Mouse (Mus musculus) hindbrain, embryonic 14.5 days (tissue): ENCODE measurements at regions not wholly inside any gene's neighbourhood (a gene's known extent, or its start where the extent isn't known, plus 50 kb on each side); places are given as distances from the start of the nearest gene placed in this dataset.

Experiments
- ATAC-seq: fragments of 200-750 bp; cut with Nextera tagmentation; 2 replicates; pipeline ENCODE4 v1.8.0; 2017; ENCODE audit warnings: moderate number of reproducible peaks, mild to moderate bottlenecking, moderate TSS enrichment, moderate library complexity; ENCODE audit not compliant: low FRiP score
- DNase-seq: peaks from one replicate; pipeline ENCODE4 v3.0.0-alpha.2; 2015; ENCODE audit warnings: low spot score
- H3K27ac ChIP-seq: fragments of 300-500 bp; sonication (generic); 2 replicates; pipeline ENCODE4 v1.5.1; 2014; ENCODE audit warnings: mild to moderate bottlenecking, moderate library complexity
- H3K27me3 ChIP-seq: fragments of 300-500 bp; sonication (generic); 2 replicates; pipeline ENCODE4 v1.6.1; 2014; ENCODE audit warnings: mild to moderate bottlenecking, low read length, mixed read lengths; ENCODE audit not compliant: control insufficient read depth, insufficient read depth
- H3K36me3 ChIP-seq: fragments of 300-500 bp; sonication (generic); replicated peaks from 2 replicates; pipeline ENCODE4 v1.6.1; 2014; ENCODE audit not compliant: control insufficient read depth, insufficient read depth
- H3K4me1 ChIP-seq: fragments of 300-500 bp; sonication (generic); replicated peaks from 2 replicates; pipeline ENCODE4 v1.6.1; 2014; ENCODE audit warnings: antibody characterized with exemption, low read length, mixed read lengths; ENCODE audit not compliant: control insufficient read depth, insufficient read depth
- H3K4me2 ChIP-seq: fragments of 300-500 bp; sonication (generic); replicated peaks from 2 replicates; pipeline ENCODE4 v1.6.1; 2014; ENCODE audit warnings: mild to moderate bottlenecking, moderate library complexity
- H3K4me3 ChIP-seq: fragments of 300-500 bp; sonication (generic); replicated peaks from 2 replicates; pipeline ENCODE4 v1.5.1; 2014; ENCODE audit warnings: mild to moderate bottlenecking, low read length
- H3K9ac ChIP-seq: fragments of 300-500 bp; sonication (generic); 2 replicates; pipeline ENCODE4 v1.6.1; 2014
- H3K9me3 ChIP-seq: fragments of 300-500 bp; sonication (generic); 2 replicates; pipeline ENCODE4 v1.6.1; 2016; ENCODE audit warnings: low read length; ENCODE audit not compliant: control insufficient read depth
- WGBS: fragments of 180-500 bp; shearing (Covaris S2); extraction: QIAGEN DNeasy Blood & Tissue Kit; methylation state at CpG from one replicate; pipeline ENCODE4 v1.1.7; 2014; 5-methylcytosine and 5-hydroxymethylcytosine counted together

DNA sequence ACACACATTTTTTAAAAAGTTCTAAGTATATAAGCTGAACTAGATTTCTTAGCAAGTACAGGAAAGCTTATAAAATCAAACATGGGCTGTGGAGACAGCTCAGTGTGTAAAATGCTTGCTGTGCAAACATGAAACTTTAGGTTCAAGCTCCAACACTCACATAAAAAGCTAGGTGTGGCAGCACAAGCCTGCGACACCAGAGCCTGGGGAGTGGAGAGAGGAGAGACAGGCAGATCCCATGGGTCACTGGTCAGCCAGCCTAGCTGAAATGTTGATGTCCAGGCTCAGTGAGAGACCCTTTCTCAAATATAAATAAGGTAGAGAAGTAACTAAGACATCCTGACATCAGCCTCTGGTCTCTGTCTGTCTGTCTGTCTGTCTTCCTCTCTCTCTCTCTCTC is 112.5 kb upstream of the Nfe2l3 start:
- DNase-seq (no peak), ATAC-seq (no peak)
- no peaks in the 10 kb centered on the region for H3K9me3 ChIP-seq
- H3K36me3 ChIP-seq, result no peaks in the 10 kb centered on the region
- no peak overlapping the region for H3K27ac ChIP-seq
- H3K9ac ChIP-seq, result no peak overlapping the region
- no peak overlapping the region for H3K4me3 ChIP-seq
- H3K27me3 ChIP-seq, result no peaks in the 10 kb centered on the region
- WGBS, result 64% methylated on average over 1 of the region's 1 CpGs
- 0 out of 2 replicates have a peak, but pooled peaks cover 3% of the 10 kb centered on the region for H3K4me1 ChIP-seq
- no peak overlapping the region for H3K4me2 ChIP-seq

DNA sequence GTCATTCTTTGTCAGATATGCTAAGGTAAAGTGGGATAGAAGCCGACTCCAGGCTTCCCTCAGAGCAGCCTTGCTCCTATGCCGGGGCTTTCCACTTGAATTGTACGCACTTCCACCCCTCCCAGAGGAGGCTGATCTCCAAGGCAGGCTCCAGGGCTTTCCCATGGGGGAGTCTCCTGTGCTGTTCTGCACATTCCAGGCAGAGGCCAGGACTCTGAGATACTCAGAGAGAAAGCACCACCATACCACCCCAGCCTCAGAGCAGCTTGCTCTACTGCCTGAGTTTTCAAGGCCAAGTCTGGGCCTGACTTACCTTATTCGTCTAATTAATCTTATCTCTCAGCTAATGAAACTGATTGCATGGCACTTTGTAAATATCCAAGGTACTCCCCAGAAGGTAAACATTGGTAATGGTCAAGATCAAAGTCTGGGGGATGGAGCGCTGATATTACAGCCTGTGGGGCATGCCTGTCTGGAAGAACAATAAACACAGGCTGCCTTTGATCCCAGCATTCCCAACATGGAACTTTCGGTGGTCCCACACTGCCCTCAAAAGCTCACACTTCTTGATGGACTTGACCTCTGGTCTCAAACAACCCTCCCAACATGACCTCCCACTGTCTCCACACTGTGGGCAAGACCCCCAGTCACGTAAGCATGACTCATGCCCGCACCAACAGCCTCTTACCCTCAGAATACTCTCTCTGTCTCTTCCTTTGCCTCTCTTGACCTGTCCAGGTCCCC is 111.6 kb upstream of the Nfe2l3 start:
- H3K4me3 ChIP-seq, result no peak overlapping the region
- no peaks in the 10 kb centered on the region for H3K27me3 ChIP-seq
- H3K9ac ChIP-seq, result no peak overlapping the region
- DNase-seq, result no peak
- H3K4me1 ChIP-seq, result 0 out of 2 replicates have a peak, but pooled peaks cover 3% of the 10 kb centered on the region
- H3K36me3 ChIP-seq, result no peaks in the 10 kb centered on the region
- ATAC-seq, result no peak
- 54% methylated on average over 8 of the region's 8 CpGs for WGBS
- no peak overlapping the region for H3K4me2 ChIP-seq
- H3K27ac ChIP-seq, result no peak overlapping the region; the same call in 1 of the 2 replicates
- H3K9me3 ChIP-seq, result no peaks in the 10 kb centered on the region

DNA sequence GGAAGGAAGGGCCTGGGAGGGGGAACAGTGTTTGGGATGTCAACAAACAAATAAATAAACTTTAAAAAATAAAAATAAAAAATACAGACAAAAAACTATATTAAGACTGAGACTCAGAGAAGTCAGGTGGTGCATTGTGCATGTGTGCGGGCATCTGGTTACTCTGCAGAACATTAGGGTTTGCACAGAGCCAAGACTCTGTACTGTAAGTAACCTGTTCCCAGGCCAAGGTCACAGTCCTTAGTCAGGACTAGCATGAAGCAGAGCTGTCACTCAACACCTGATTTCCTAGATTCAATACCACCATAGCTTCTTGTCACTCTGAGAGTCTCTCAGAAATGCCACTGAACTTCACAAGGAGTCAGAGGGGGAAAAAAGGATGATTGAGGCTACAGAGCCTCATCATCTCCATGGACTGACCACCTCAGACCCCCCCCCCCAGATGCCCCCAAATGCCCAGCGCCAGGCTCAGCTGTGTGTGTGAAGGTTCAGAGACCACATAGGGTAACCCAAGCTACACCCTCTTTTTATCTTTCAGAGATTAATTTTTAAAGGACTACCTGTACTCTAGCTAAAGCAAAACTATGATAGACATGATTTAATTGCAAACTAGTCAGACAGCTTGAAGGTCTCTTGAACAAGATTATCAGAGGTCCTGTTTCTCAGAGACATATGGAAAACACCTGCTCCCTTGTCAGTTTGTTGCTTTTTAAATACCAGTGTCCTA is 106.2 kb upstream of the Nfe2l3 start:
- Histone ChIP-seq H3K4me1 (0 out of 2 replicates have a peak, but pooled peaks cover 1% of the 10 kb centered on the region), H3K9me3 (no peaks in the 10 kb centered on the region), H3K4me3 (no peak overlapping the region), H3K4me2 (no peak overlapping the region), H3K27ac (no peak overlapping the region), H3K27me3 (no peaks in the 10 kb centered on the region), H3K36me3 (no peaks in the 10 kb centered on the region), H3K9ac (no peak overlapping the region)
- no peak for ATAC-seq
- DNase-seq, result no peak
- WGBS, result 99% methylated on average over 2 of the region's 2 CpGs

DNA sequence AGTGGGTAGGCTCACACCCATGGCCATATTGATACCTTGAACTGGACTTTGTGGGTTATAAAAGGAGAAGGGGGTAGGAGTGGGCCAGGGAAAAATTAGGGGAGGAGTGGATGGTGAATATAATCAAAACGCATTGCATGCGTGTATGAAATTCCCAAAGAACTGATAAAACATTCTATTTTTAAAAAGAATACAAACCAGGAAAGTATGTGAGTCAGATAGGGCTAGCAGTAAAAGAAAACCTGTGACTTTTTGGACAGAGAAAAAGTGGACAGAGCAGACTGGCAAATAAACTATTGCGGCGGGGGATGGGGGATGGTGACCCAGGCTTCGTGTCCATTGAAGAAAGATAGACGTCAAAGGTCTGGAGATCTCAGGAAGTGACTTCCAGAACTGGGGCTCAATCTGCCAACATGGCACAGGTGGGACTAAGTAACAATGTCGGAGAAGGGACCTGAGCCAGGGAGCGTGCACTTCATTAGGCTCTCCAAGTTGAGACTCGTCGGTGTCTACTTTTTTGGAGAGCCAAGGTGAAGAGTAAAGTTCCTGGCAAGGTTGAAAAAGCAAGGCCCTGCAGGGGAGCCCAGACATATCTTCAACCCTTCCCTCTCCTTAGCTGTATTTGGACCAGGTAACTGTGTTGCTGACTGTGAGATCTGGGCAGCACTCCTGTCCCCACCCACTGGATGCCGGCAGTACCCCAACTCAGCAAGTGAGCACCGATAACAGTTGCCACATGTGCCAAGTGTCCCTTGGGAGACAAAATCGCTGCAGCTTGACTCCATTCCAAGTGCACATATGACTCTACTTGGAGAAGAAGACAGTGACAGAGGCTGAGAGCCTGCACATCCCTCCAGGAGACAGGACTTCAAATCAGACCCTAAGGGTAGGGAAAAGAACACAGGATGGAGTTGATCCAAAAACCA is 103.1 kb upstream of the Nfe2l3 start:
- DNase-seq, result no peak
- Histone ChIP-seq H3K9me3 (no peaks in the 10 kb centered on the region), H3K9ac (no peak overlapping the region), H3K36me3 (no peaks in the 10 kb centered on the region), H3K4me1 (no peaks in the 10 kb centered on the region; the same call in none of the 2 replicates), H3K27ac (no peak overlapping the region), H3K4me2 (no peak overlapping the region), H3K4me3 (no peak overlapping the region), H3K27me3 (no peaks in the 10 kb centered on the region)
- no peak for ATAC-seq
- 87% methylated on average over 13 of the region's 13 CpGs for WGBS

DNA sequence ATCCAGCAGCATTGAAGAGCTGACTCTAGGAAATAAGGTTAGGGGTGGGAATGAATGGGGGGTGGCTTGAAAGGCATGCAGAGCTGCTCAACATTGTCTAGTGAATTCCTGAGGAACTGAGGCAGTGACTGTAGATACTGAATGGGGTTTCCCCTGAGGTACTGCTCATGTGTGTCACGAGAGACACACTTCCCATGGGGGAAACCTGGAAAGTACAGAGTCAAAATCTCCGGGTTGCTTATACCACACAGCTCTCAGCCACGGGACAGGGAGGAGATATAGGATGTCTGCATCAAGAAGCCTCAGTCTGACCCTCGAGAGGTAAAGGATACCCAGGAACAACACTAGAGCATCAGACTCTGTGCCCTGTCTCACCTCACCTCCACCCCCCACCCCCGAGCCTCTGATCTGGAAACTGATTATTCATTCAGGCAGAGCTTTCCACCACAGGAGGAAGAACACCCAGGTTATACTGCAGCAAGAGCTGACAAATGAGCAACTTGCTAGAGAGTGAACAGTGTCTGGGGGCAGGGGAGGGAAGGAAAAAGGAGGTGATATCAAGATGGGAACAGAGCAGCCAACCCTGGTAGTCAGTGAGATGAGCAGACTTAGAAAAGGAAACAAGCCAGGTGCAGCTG is 102.3 kb upstream of the Nfe2l3 start:
- Histone ChIP-seq H3K27me3 (no peaks in the 10 kb centered on the region), H3K27ac (no peak overlapping the region), H3K9me3 (no peaks in the 10 kb centered on the region), H3K4me1 (no peaks in the 10 kb centered on the region; the same call in none of the 2 replicates), H3K4me2 (no peak overlapping the region), H3K9ac (no peak overlapping the region), H3K36me3 (no peaks in the 10 kb centered on the region), H3K4me3 (no peak overlapping the region)
- DNase-seq (no peak), ATAC-seq (no peak)
- WGBS, result 73% methylated on average over 5 of the region's 5 CpGs

DNA sequence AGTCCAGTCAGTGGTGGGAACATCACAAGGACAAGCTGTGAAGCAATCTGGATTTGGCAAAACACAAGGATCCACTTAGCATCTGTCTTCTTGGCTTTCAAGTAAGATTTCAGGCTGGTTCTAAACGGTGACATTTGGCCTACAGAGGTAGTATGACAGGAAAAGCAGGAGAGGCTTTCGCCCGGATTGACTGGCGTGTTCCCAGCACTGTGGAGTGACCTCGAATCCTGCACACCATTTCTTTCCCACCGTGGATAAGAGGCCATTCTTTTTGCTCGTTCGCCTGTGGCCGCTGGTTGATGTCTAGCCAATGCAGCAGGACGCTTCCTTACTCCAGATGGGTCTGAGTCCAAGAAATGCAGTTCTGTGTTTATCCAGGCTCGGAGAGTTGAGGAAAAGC is 99.6 kb upstream of the Nfe2l3 start:
- H3K27ac ChIP-seq, result no peak overlapping the region

DNA sequence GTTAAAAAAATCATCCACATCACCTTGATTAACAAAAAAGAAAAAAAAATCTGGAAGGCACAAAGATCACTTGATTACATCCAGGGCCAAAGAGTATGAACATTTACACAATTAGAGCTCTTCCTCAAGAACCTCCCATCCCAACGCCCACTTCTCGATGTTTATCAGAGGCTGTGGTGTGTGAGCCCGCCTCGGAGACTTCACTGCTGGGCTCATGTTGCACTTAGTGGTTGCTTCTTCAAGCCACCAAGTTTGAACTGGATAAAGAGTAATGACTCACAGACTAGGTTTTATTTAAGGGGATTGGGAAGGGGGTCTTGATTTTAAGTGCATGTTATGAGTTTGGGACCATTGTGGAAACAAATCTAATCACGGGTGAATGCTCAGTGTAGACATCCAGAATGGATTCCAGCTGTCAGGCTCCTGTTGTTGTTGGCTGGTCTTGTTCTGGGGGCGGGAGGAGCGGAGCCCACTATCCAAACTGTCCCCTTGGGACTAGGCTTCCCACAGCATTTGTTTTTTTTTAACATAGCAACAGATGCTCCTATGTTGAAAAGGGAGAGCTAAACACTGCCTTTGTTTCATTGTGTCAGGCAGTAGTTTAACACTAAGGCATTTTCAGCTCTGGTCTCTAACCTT is 98.6 kb upstream of the Nfe2l3 start:
- no peak overlapping the region for H3K4me2 ChIP-seq
- no peaks in the 10 kb centered on the region for H3K27me3 ChIP-seq
- ATAC-seq (no peak), DNase-seq (no peak)
- 52% methylated on average over 7 of the region's 7 CpGs for WGBS
- no peaks in the 10 kb centered on the region for H3K36me3 ChIP-seq
- peaks cover 4% of the 10 kb centered on the region for H3K4me1 ChIP-seq
- H3K27ac ChIP-seq, result 0 out of 2 replicates have a peak overlapping the region, but pooled peaks have one; percentile 1
- H3K9me3 ChIP-seq, result no peaks in the 10 kb centered on the region
- no peak overlapping the region for H3K9ac ChIP-seq
- H3K4me3 ChIP-seq, result no peak overlapping the region

More for the DNA sequence above, 99.6 kb upstream of the Nfe2l3 start:
- no peaks in the 10 kb centered on the region for H3K36me3 ChIP-seq
- no peaks in the 10 kb centered on the region for H3K9me3 ChIP-seq
- WGBS, result 42% methylated on average over 11 of the region's 11 CpGs
- no peak overlapping the region for H3K9ac ChIP-seq
- no peak for DNase-seq
- no peak for ATAC-seq
- no peak overlapping the region for H3K4me2 ChIP-seq
- H3K4me1 ChIP-seq, result peaks cover 4% of the 10 kb centered on the region
- H3K27me3 ChIP-seq, result no peaks in the 10 kb centered on the region
- no peak overlapping the region for H3K4me3 ChIP-seq

DNA sequence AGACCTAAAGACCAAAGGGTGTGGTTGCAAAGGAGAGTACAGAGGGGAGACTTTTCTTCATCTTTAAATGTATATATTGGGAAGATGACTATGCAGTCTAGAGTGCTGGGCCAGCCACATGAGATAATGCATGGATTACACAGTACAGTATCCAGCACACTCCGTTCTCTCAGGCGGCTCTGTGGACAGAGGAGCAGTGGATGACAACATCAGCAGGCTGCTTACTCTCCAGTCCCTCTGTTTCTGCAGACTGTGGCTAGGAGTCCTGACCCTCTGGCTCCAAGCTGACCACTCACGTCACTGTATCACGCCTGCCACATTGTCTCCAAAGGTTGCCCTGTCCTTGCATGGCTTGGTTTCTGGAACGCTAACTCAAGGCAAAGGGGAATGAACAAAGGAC is 97.2 kb upstream of the Nfe2l3 start:
- 66% methylated on average over 5 of the region's 5 CpGs for WGBS
- no peak for ATAC-seq
- H3K36me3 ChIP-seq, result no peaks in the 10 kb centered on the region
- no peaks in the 10 kb centered on the region for H3K27me3 ChIP-seq
- H3K9ac ChIP-seq, result no peak overlapping the region
- no peak for DNase-seq
- no peaks in the 10 kb centered on the region for H3K9me3 ChIP-seq
- peaks cover 4% of the 10 kb centered on the region for H3K4me1 ChIP-seq
- no peak overlapping the region for H3K4me3 ChIP-seq
- H3K27ac ChIP-seq, result no peak overlapping the region
- H3K4me2 ChIP-seq, result no peak overlapping the region
